In the genomic region with DNA sequence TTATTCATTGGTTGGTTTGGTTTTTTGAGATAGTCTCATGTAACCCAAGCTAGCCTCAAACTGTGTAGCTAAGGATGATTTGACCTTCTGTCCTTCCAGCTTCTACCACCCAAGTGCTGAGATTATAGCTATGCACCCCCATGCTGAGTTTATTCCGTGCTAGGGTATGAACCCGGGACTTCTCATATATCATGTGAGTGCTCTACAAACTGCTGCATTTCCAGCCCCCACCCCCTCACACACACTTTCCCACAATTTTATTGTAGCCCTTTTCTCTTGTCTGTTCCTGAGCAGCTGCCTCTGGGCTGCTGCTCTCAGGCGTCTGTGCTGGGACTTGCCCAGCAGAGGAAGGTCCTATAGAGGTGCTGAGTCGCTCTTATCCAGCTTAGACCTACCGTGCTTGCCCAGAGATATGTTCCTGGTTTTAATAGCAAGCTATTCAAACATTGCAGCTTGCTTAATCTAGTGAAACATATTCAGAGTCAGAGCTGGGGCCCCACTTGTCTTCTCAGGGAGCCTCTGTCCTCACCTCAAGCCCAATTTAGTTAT, we compare ENCODE assay signal across 17 mouse cellular contexts.
DNase-seq lines count a peak whose midpoint lies in the region; ATAC-seq and TF ChIP-seq lines count a peak whose summit lies in the region.
"Had no signal": no experiment of that assay in that cellular context is flagged by ENCODE, and none has a peak within 500 bp of the region (broad histone marks: within the 10 kb centered on the region; RNA-seq: fewer than 3 reads in every experiment).

No protein-coding gene starts in this region.

- H3K4me3 ChIP-seq in intestine, embryonic 14.5 days (ENCODE audit: low read depth, low read length), result no peak overlapping the region
- no peak overlapping the region for H3K4me3 ChIP-seq in intestine, postnatal 0 days (ENCODE audit: low read depth, low read length)
- H3K4me3 ChIP-seq: layer of hippocampus, adult 2 months; midbrain, embryonic 12.5 days had no signal

- peak overlapping the region; percentile 24; the same call in 1 of the 2 replicates for H3K27ac ChIP-seq in intestine, embryonic 14.5 days (ENCODE audit: low read depth)
- H3K27ac ChIP-seq in intestine, postnatal 0 days (ENCODE audit: low read depth, low read length), result no peak overlapping the region
- H3K27ac ChIP-seq: layer of hippocampus, adult 2 months had no signal

- peaks cover 20% of the 10 kb centered on the region for H3K4me1 ChIP-seq in intestine, embryonic 14.5 days (replicated peaks; ENCODE audit: control insufficient read depth, insufficient read depth, low read length)
- H3K4me1 ChIP-seq in intestine, postnatal 0 days (replicated peaks; ENCODE audit: control insufficient read depth, insufficient read depth, low read length), result no peaks in the 10 kb centered on the region
- H3K4me1 ChIP-seq: midbrain, embryonic 12.5 days had no signal

- H3K9ac ChIP-seq in intestine, embryonic 14.5 days (ENCODE audit: low read length), result no peak overlapping the region
- H3K9ac ChIP-seq in intestine, postnatal 0 days (ENCODE audit: low read depth, low read length), result no peak overlapping the region
- H3K9ac ChIP-seq: midbrain, embryonic 12.5 days had no signal

- H3K27me3 ChIP-seq in intestine, embryonic 14.5 days (replicated peaks; ENCODE audit: control insufficient read depth, insufficient read depth, low read length), result no peaks in the 10 kb centered on the region
- no peaks in the 10 kb centered on the region for H3K27me3 ChIP-seq in intestine, postnatal 0 days (replicated peaks; ENCODE audit: control insufficient read depth, insufficient read depth, low read length)
- H3K27me3 ChIP-seq: midbrain, embryonic 12.5 days; Patski had no signal

- ATAC-seq in intestine, embryonic 14.5 days (replicated peaks; ENCODE audit: low FRiP score, low TSS enrichment, low read depth), result no peak
- no peak for ATAC-seq in intestine, postnatal 0 days
- ATAC-seq in megakaryocyte-erythroid progenitor cell, adult 5-6 weeks (replicated peaks; ENCODE audit: low FRiP score, low TSS enrichment, poor library complexity, severe bottlenecking), result peak; percentile 50; the same call in 1 of the 2 replicates
- no peak for ATAC-seq in erythroblast, adult 5-6 weeks (replicated peaks; ENCODE audit: low FRiP score, poor library complexity, severe bottlenecking)
- ATAC-seq: inflammation-experienced regulatory T-cells, adult 6 months; Patski had no signal

- no peak for TF ChIP-seq CTCF in intestine, postnatal 0 days (IDR thresholded peaks at IDR 0.05; ENCODE audit: low read depth)

- H3K9me3 ChIP-seq in intestine, embryonic 14.5 days (ENCODE audit: control insufficient read depth, low read length), result no peaks in the 10 kb centered on the region
- no peaks in the 10 kb centered on the region for H3K9me3 ChIP-seq in intestine, postnatal 0 days (ENCODE audit: control insufficient read depth)
- H3K9me3 ChIP-seq: midbrain, embryonic 12.5 days had no signal

- H3K36me3 ChIP-seq in intestine, embryonic 14.5 days (ENCODE audit: control insufficient read depth, insufficient read depth, low read length), result no peaks in the 10 kb centered on the region
- H3K36me3 ChIP-seq in intestine, postnatal 0 days (ENCODE audit: control insufficient read depth, insufficient read depth), result no peaks in the 10 kb centered on the region
- H3K36me3 ChIP-seq: midbrain, embryonic 12.5 days had no signal

- H3K4me2 ChIP-seq in intestine, embryonic 14.5 days (ENCODE audit: low read length), result no peak overlapping the region
- no peak overlapping the region for H3K4me2 ChIP-seq in intestine, postnatal 0 days (replicated peaks; ENCODE audit: low read depth)
- H3K4me2 ChIP-seq: liver, embryonic 11.5 days; midbrain, embryonic 12.5 days had no signal

- 17% methylated on average over 5 of the region's 5 CpGs for WGBS in intestine, embryonic 14.5 days
- 23% methylated on average over 5 of the region's 5 CpGs for WGBS in intestine, postnatal 0 days

- DNase-seq in intestine, embryonic 14.5 days (ENCODE audit: low spot score), result no peak
- DNase-seq in 416B (ENCODE audit: low read depth) (peak; percentile 20), MEL-GATA-1-ER (ENCODE audit: extremely low read depth, low read depth) (peak; percentile 29)
- DNase-seq in ovary, postnatal 10 days (ENCODE audit: low spot score), result no peak
- DNase-seq: cerebellum, adult 11-12 months; gastrocnemius, postnatal 25 days; heart, postnatal 4 days; lung, postnatal 14 days; thymus, adult 18-20 months had no signal

Comparison
In these comparisons a context has a peak if more than half of its experiments do, and no peak if none do; other contexts are left out.
1. DNase-seq: peak in 416B (single experiment) and MEL-GATA-1-ER (single experiment); none in intestine, embryonic 14.5 days (single experiment) and ovary, postnatal 10 days (single experiment).